Mouse (Mus musculus) cerebellum, postnatal 10 days (tissue): ENCODE data around the gene Ndufs7.
"Not testable (repeated sequence)": the region's sequence is repeated elsewhere in the genome, so short reads cannot be mapped to it uniquely, and the experiment has no call there.

Experiments
- DNase-seq, 2 experiments: peaks; one replicate each; pipeline ENCODE4 v3.0.0; 2021; ENCODE audit warnings: mixed read lengths in 2 of 2

Ndufs7 gene

GRCm38 (mm10) chr10:80248971-80249640 is at the start of gene Ndufs7:
Ndufs7 (plus strand) TSS chr10:80249121.
- DNase-seq = peak; percentile 95 to 97

- peak; percentile 93 to 95 for DNase-seq
These were observed 49.4 kb upstream of the Ndufs7 start for GRCm38 (mm10) chr10:80199440-80200008.

- no peak for DNase-seq
These were observed 48.4 kb upstream of the Ndufs7 start for GRCm38 (mm10) chr10:80200485-80200884.

GRCm38 (mm10) chr10:80204055-80204454 is 44.9 kb upstream of the Ndufs7 start:
- no peak for DNase-seq

GRCm38 (mm10) chr10:80207201-80207600 is 41.7 kb upstream of the Ndufs7 start:
- DNase-seq = no peak

GRCm38 (mm10) chr10:80207676-80208075 is 41.2 kb upstream of the Ndufs7 start:
- no peak for DNase-seq

- DNase-seq = no peak
These were observed 40.7 kb upstream of the Ndufs7 start for GRCm38 (mm10) chr10:80208248-80208647.

GRCm38 (mm10) chr10:80208841-80209371 is 40.0 kb upstream of the Ndufs7 start:
- peak; percentile 45 to 51 for DNase-seq

- not testable (repeated sequence) for DNase-seq
These were observed 37.3 kb upstream of the Ndufs7 start for GRCm38 (mm10) chr10:80211547-80212103.

GRCm38 (mm10) chr10:80215048-80215772 is 33.7 kb upstream of the Ndufs7 start:
- no peak for DNase-seq

- DNase-seq = no peak
These were observed 28.2 kb upstream of the Ndufs7 start for GRCm38 (mm10) chr10:80220676-80221075.

GRCm38 (mm10) chr10:80223137-80223536 is 25.8 kb upstream of the Ndufs7 start:
- DNase-seq = not testable (repeated sequence)

- DNase-seq = no peak
These were observed 22.9 kb upstream of the Ndufs7 start for GRCm38 (mm10) chr10:80226071-80226415.

GRCm38 (mm10) chr10:80226416-80227165 is 22.3 kb upstream of the Ndufs7 start, which contains the start of gene Mum1:
Mum1 (plus strand) TSS chr10:80226434.
- peak; percentile 98 to 99 for DNase-seq

GRCm38 (mm10) chr10:80227166-80227539 is 21.8 kb upstream of the Ndufs7 start:
- DNase-seq = no peak

- peak; percentile 70 to 76 for DNase-seq
These were observed 20.8 kb upstream of the Ndufs7 start for GRCm38 (mm10) chr10:80227877-80228775.

- DNase-seq = no peak
These were observed 12.6 kb upstream of the Ndufs7 start for GRCm38 (mm10) chr10:80236145-80236825.

- no peak for DNase-seq
These were observed 11.9 kb upstream of the Ndufs7 start for GRCm38 (mm10) chr10:80237020-80237419.

- peak in 1 of 2 experiments; percentile 53 for DNase-seq
These were observed 10.6 kb upstream of the Ndufs7 start for GRCm38 (mm10) chr10:80238306-80238705.

GRCm38 (mm10) chr10:80239791-80240190 is 9.1 kb upstream of the Ndufs7 start:
- no peak for DNase-seq

GRCm38 (mm10) chr10:80242088-80242487 is 6.8 kb upstream of the Ndufs7 start:
- DNase-seq = peak; percentile 74 to 77
